Mouse (Mus musculus): ENCODE measurements around the gene Vmn1r174. TPM values are rescaled to one million over a fixed set of nuclear protein-coding genes. Genes with fewer than 3 reads are reported as not detected.
"Not testable (repeated sequence)": the region's sequence is repeated elsewhere in the genome, so short reads cannot be mapped to it uniquely, and the experiment has no call there.

The Vmn1r174 gene
- polyA plus RNA-seq (2012), result under 0.01 TPM in 1 of 2 replicates, not detected in the other

GRCm38 (mm10) chr7:23751970-23752369, at the start of gene Vmn1r174:
TSS of gene Vmn1r174 (plus strand) at chr7:23752270.
- not testable (repeated sequence) for H3K36me3 ChIP-seq (ENCODE audit: control insufficient read depth); H3K4me1 ChIP-seq (ENCODE audit: control insufficient read depth); H3K4me3 ChIP-seq (replicated peaks); H3K27me3 ChIP-seq (ENCODE audit: control insufficient read depth); H3K9me3 ChIP-seq (ENCODE audit: control insufficient read depth, low read length)

DNA sequence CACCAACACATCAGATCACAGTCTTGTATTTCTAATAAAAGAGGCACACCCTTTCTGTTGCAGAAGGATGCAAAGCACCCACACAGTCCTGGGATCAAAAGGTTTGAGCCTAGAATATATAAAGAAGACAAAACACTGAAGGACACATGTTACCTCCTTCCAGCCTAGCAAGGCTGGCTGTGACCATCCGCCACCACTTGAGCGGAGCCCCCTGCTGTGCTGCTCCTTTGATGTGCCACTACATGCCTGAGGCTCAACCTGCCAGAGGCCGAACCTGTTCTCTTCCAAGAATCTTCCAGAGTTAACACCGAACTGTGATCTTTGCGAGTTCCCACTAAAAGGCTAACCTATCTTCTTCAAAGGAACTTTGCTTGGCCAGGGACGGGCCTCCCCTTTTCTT, 32.5 kb downstream of the Vmn1r174 start:
- no peak for TF ChIP-seq TAL1 (IDR thresholded peaks at IDR 0.05; ENCODE audit: low read length)
- TF ChIP-seq GATA1 (IDR thresholded peaks at IDR 0.05; ENCODE audit: low read length), result no peak
- H3K36me3 ChIP-seq (ENCODE audit: control insufficient read depth), result no peaks in the 10 kb centered on the region
- no peaks in the 10 kb centered on the region for H3K27me3 ChIP-seq (ENCODE audit: control insufficient read depth)
- peaks cover 2% of the 10 kb centered on the region for H3K9me3 ChIP-seq (ENCODE audit: control insufficient read depth, low read length)
- no peaks in the 10 kb centered on the region for H3K4me1 ChIP-seq (ENCODE audit: control insufficient read depth)
- no peak overlapping the region for H3K4me3 ChIP-seq (replicated peaks)

GRCm38 (mm10) chr7:23810543-23810942, 58.5 kb downstream of the Vmn1r174 start, which contains the start of gene Vmn1r175:
TSS of gene Vmn1r175 (minus strand) at chr7:23810643.
- H3K36me3 ChIP-seq (ENCODE audit: control insufficient read depth); H3K4me1 ChIP-seq (ENCODE audit: control insufficient read depth); H3K9me3 ChIP-seq (ENCODE audit: control insufficient read depth, low read length); H3K4me3 ChIP-seq (replicated peaks); H3K27me3 ChIP-seq (ENCODE audit: control insufficient read depth): not testable (repeated sequence)

Other genes starting within 250 kb of the Vmn1r174 start
- gene Vmn1r167, start 245.1 kb upstream of the Vmn1r174 start, polyA plus RNA-seq (2012), result not detected in 2 replicates
- 0.01 TPM in 1 of 2 replicates, not detected in the other for gene Vmn1r168, start 212.5 kb upstream of the Vmn1r174 start, polyA plus RNA-seq (2012)
- not detected in 2 replicates for gene Vmn1r169, start 176.7 kb upstream of the Vmn1r174 start, polyA plus RNA-seq (2012)
- not detected in 2 replicates for gene Vmn1r170, start 146.1 kb upstream of the Vmn1r174 start, polyA plus RNA-seq (2012)
- gene Vmn1r171, start 121.5 kb upstream of the Vmn1r174 start, polyA plus RNA-seq (2012), result not detected in 2 replicates
- not detected in 2 replicates for gene Vmn1r172, start 94.0 kb upstream of the Vmn1r174 start, polyA plus RNA-seq (2012)
- gene Vmn1r173, start 51.6 kb upstream of the Vmn1r174 start, polyA plus RNA-seq (2012), result under 0.01 TPM in 1 of 2 replicates, not detected in the other
- not detected in 2 replicates for gene Vmn1r175, start 58.4 kb downstream of the Vmn1r174 start, polyA plus RNA-seq (2012)
- gene Vmn1r176, start 85.1 kb downstream of the Vmn1r174 start, polyA plus RNA-seq (2012), result not detected in 2 replicates
- gene Vmn1r177, start 114.2 kb downstream of the Vmn1r174 start, polyA plus RNA-seq (2012), result not detected in 2 replicates
- not detected in 2 replicates for gene Vmn1r178, start 139.7 kb downstream of the Vmn1r174 start, polyA plus RNA-seq (2012)
- gene Vmn1r179, start 174.7 kb downstream of the Vmn1r174 start, polyA plus RNA-seq (2012), result not detected in 2 replicates
- gene Vmn1r180, start 198.4 kb downstream of the Vmn1r174 start, polyA plus RNA-seq (2012), result not detected in 2 replicates
- not detected in 2 replicates for gene Vmn1r181, start 222.3 kb downstream of the Vmn1r174 start, polyA plus RNA-seq (2012)
- 0.03 TPM in 1 of 2 replicates, not detected in the other for gene V1rd19, start 249.4 kb downstream of the Vmn1r174 start, polyA plus RNA-seq (2012)